Mouse (Mus musculus): ENCODE measurements around the gene Ranbp10.

- no peak for TF ChIP-seq MYOD1 (IDR thresholded peaks at IDR 0.05; ENCODE audit: control insufficient read depth in 1 of 3, insufficient read length in 2 of 3, low read depth in 2 of 3)
- no peak for TF ChIP-seq USF1 (IDR thresholded peaks at IDR 0.05; ENCODE audit: low read depth)
- TF ChIP-seq POLR2A (IDR thresholded peaks at IDR 0.05; ENCODE audit: insufficient read length, low read depth) = no peak
- TF ChIP-seq TCF12 (IDR thresholded peaks at IDR 0.05; ENCODE audit: insufficient read depth, poor library complexity, severe bottlenecking) = no peak
- no peak for TF ChIP-seq TCF3 (IDR thresholded peaks at IDR 0.05; ENCODE audit: insufficient read length, low read depth)
- TF ChIP-seq SRF (IDR thresholded peaks at IDR 0.05; ENCODE audit: control insufficient read depth, insufficient read length, low read depth) = no peak
Measured at GRCm38 (mm10) chr8:105854303-105854702, 27.2 kb upstream of the Ranbp10 start.

All from myocyte (in vitro differentiated cells).